Mouse (Mus musculus) lung, embryonic 14.5 days (tissue): ENCODE measurements at regions not wholly inside any gene's neighbourhood (a gene's known extent, or its start where the extent isn't known, plus 50 kb on each side); places are given as distances from the start of the nearest gene placed in this dataset.

Experiments used
- ATAC-seq: fragments of 200-750 bp; cut with Nextera tagmentation; 2 replicates; pipeline ENCODE4 v1.8.0; 2017; ENCODE audit warnings: mild to moderate bottlenecking, moderate TSS enrichment, moderate library complexity; ENCODE audit not compliant: insufficient read depth
- DNase-seq: peaks from one replicate; pipeline ENCODE4 v3.0.0-alpha.2; 2015
- H3K27ac ChIP-seq: fragments of 300-500 bp; sonication (generic); 2 replicates; pipeline ENCODE4 v1.5.1; 2014; ENCODE audit warnings: low read depth, mild to moderate bottlenecking, moderate library complexity
- H3K27me3 ChIP-seq: fragments of 300-500 bp; sonication (generic); 2 replicates; pipeline ENCODE4 v1.6.1; 2014; ENCODE audit warnings: low read length, control low read depth; ENCODE audit not compliant: insufficient read depth
- H3K36me3 ChIP-seq: fragments of 300-500 bp; sonication (generic); 2 replicates; pipeline ENCODE4 v1.6.1; 2014; ENCODE audit warnings: control low read depth; ENCODE audit not compliant: insufficient read depth
- H3K4me1 ChIP-seq: fragments of 300-500 bp; sonication (generic); 2 replicates; pipeline ENCODE4 v1.6.1; 2014; ENCODE audit warnings: antibody characterized with exemption, control low read depth; ENCODE audit not compliant: insufficient read depth
- H3K4me2 ChIP-seq: fragments of 300-500 bp; sonication (generic); 2 replicates; pipeline ENCODE4 v1.6.1; 2014; ENCODE audit warnings: mild to moderate bottlenecking
- H3K4me3 ChIP-seq: fragments of 300-500 bp; sonication (generic); 2 replicates; pipeline ENCODE4 v1.5.1; 2014; ENCODE audit warnings: low read depth, low read length
- H3K9ac ChIP-seq: fragments of 300-500 bp; sonication (generic); 2 replicates; pipeline ENCODE4 v1.6.1; 2014
- H3K9me3 ChIP-seq: fragments of 300-500 bp; sonication (generic); 2 replicates; pipeline ENCODE4 v1.6.1; 2016; ENCODE audit warnings: low read depth, low read length, control low read depth
- CTCF ChIP-seq: IDR thresholded peaks from 2 replicates; pipeline ENCODE4 v1.5.1; 2016; ENCODE audit warnings: antibody characterized with exemption, low read depth
- WGBS: fragments of 180-500 bp; shearing (Covaris S2); extraction: QIAGEN DNeasy Blood & Tissue Kit; methylation state at CpG from one replicate; pipeline ENCODE4 v1.1.7; 2014; 5-methylcytosine and 5-hydroxymethylcytosine counted together

DNA sequence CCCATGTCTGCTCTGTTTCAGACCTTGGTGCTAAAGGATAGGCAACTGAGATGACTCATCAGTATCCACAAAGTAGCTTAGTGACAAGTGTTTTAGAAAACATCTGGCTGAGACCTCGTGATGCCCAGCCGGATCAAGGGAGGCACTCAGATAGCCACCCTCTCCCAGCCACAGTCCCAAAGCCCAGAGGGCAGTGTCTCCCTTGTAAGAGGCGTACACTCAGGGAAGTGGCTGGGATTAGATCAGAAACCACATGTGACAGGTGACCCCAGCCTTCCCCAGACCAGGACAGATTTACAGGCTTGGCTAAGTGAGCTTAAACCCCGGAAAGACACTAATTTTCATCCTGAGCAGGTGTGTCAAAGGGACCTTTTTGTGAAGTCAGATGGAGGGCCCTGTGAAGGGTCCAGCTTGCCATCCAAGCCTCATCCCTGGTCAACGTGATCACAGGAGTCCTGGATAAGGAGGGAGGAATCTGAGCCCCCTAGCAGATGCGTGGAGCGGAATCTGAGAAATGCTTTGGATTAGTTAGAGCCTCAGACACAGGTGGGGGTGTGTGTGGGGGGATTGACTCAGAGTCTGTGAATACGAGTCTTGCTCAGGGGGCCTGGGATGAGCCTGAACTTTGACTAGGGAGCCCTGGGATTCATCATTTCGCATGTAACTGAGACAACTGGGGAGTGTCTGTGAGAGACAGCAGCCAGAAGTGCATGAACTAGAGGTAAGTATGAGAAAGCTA, 711.4 kb downstream of the Vrk1 start:
- Histone ChIP-seq H3K27me3 (no peaks in the 10 kb centered on the region), H3K4me1 (no peaks in the 10 kb centered on the region), H3K4me3 (no peak overlapping the region), H3K27ac (no peak overlapping the region), H3K36me3 (no peaks in the 10 kb centered on the region), H3K9ac (no peak overlapping the region), H3K9me3 (no peaks in the 10 kb centered on the region), H3K4me2 (no peak overlapping the region)
- no peak for DNase-seq
- TF ChIP-seq CTCF: no peak
- ATAC-seq: no peak
- 53% methylated on average over 9 of the region's 9 CpGs for WGBS

DNA sequence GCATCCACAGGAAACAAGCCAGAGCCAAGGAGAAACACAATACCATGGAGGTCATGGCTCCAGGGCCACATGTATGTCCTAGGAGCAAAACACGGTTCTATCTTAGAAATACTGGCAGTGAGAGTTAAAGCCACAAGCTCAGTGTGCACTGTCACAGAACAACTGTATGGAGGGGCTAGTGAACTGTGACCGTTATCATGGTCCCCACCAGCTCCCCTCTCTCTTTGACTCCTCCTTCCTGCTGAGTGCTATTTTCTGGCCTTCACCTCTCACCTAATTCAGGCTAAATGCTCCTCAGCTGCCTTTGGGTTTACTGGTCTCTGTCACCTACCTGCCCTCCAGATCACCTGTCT, 712.0 kb downstream of the Vrk1 start:
- H3K27me3 ChIP-seq: no peaks in the 10 kb centered on the region
- no peak overlapping the region for H3K4me3 ChIP-seq
- H3K4me2 ChIP-seq: no peak overlapping the region
- no peaks in the 10 kb centered on the region for H3K4me1 ChIP-seq
- H3K9ac ChIP-seq: no peak overlapping the region
- H3K9me3 ChIP-seq: no peaks in the 10 kb centered on the region
- no peak overlapping the region for H3K27ac ChIP-seq
- ATAC-seq (no peak), DNase-seq (no peak)
- no peak for TF ChIP-seq CTCF
- WGBS: 67% methylated on average over 2 of the region's 2 CpGs
- H3K36me3 ChIP-seq: no peaks in the 10 kb centered on the region

DNA sequence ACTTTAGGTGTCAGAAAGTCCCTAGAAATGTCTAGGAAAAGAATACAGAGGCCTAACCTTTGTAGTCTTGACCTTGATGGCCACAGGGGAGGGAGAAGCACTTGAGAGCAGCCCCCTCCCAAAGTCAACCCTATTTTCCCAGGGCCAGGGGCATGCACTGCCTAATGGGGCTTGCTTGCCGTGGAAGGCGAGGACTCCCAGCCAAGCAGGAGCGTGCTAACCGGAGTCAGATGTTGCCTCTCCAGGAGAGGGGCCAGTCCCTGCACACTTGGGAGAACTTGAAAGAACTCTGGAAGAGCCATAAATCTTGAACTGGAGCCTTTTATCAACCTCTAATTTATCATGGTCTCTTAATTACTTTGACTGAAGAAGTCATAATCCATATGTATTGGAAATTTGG, 712.7 kb downstream of the Vrk1 start:
- ATAC-seq (no peak), DNase-seq (no peak)
- H3K9ac ChIP-seq: no peak overlapping the region
- no peak overlapping the region for H3K4me3 ChIP-seq
- H3K36me3 ChIP-seq: no peaks in the 10 kb centered on the region
- whole genome bisulfite sequencing: 72% methylated on average over 4 of the region's 4 CpGs
- TF ChIP-seq CTCF: no peak
- H3K4me1 ChIP-seq: no peaks in the 10 kb centered on the region
- H3K4me2 ChIP-seq: no peak overlapping the region
- no peak overlapping the region for H3K27ac ChIP-seq
- no peaks in the 10 kb centered on the region for H3K9me3 ChIP-seq
- H3K27me3 ChIP-seq: no peaks in the 10 kb centered on the region

DNA sequence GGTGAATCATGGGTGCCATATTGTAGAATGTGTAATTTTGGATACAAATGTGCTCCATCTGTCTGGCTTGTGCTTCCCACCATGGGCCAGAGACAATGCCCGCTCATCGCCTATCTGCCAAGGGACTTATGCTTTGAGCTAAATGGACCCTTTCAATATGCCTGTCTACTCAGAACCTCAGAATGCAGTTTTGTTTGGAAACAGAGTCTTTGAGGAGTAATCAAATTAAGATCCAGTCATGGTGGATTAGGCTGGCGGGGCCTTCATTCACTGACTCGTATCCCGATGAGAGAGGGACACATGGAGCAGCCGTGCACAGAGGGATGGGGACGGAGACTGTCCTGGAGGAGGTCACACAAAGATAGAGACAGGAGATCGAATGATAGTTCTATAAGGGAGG, 716.9 kb downstream of the Vrk1 start:
- H3K9me3 ChIP-seq: no peaks in the 10 kb centered on the region
- DNase-seq: no peak
- no peaks in the 10 kb centered on the region for H3K36me3 ChIP-seq
- H3K4me3 ChIP-seq: no peak overlapping the region
- ATAC-seq: no peak
- no peak overlapping the region for H3K27ac ChIP-seq
- no peak for TF ChIP-seq CTCF
- WGBS: 92% methylated on average over 8 of the region's 8 CpGs
- no peak overlapping the region for H3K4me2 ChIP-seq
- H3K4me1 ChIP-seq: no peaks in the 10 kb centered on the region
- H3K9ac ChIP-seq: no peak overlapping the region
- H3K27me3 ChIP-seq: no peaks in the 10 kb centered on the region

DNA sequence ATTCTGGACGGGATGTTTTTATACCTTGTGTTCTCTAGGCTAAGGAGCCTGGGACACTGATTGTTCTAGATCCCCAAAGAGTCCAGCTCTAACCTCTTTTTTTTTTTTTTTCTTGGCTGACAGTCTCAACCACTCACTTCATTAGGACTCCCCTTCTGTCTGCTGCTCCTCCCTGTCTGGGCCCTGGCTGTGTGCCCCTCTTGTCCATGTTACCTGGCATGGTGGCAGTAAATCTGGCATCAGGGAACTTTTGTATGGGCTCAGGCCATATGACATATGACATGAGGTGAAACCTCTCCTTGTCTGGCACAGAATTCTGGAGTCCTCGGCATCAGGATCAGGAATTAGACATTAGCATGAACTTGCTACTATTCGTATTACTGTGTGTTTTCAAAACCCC, 717.5 kb downstream of the Vrk1 start:
- no peak for ATAC-seq
- WGBS: 87% methylated on average over 3 of the region's 3 CpGs
- TF ChIP-seq CTCF: no peak

DNA sequence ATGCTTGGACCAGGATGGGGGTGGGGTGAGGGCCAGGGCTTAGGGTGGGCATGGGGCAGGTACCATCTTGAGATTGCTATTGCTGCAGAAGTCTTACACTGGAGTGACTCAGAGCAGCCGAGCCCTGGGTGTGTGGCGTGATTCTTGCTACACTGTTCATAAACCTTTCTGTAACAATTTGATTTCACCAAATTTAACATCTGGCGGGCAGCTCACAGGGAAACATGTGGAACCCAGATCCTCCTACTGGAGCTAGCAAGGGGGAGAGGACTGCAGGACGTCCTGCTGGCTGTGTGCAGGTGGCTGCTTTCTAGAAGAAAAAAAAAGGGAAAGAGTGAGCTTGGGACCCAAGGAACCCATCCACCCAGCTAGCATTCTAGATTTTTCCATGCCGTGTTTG, 719.7 kb downstream of the Vrk1 start:
- no peak for TF ChIP-seq CTCF
- no peak for ATAC-seq
- no peak for DNase-seq
- Histone ChIP-seq H3K27ac (no peak overlapping the region), H3K4me1 (no peaks in the 10 kb centered on the region), H3K4me2 (no peak overlapping the region), H3K9ac (no peak overlapping the region), H3K36me3 (no peaks in the 10 kb centered on the region), H3K4me3 (no peak overlapping the region), H3K27me3 (no peaks in the 10 kb centered on the region), H3K9me3 (no peaks in the 10 kb centered on the region)
- WGBS: 77% methylated on average over 5 of the region's 5 CpGs

More for the DNA sequence above, 717.5 kb downstream of the Vrk1 start:
- H3K27ac ChIP-seq: no peak overlapping the region
- no peak overlapping the region for H3K4me2 ChIP-seq
- DNase-seq: no peak
- no peak overlapping the region for H3K4me3 ChIP-seq
- no peaks in the 10 kb centered on the region for H3K27me3 ChIP-seq
- H3K36me3 ChIP-seq: no peaks in the 10 kb centered on the region
- no peak overlapping the region for H3K9ac ChIP-seq
- no peaks in the 10 kb centered on the region for H3K9me3 ChIP-seq
- no peaks in the 10 kb centered on the region for H3K4me1 ChIP-seq

DNA sequence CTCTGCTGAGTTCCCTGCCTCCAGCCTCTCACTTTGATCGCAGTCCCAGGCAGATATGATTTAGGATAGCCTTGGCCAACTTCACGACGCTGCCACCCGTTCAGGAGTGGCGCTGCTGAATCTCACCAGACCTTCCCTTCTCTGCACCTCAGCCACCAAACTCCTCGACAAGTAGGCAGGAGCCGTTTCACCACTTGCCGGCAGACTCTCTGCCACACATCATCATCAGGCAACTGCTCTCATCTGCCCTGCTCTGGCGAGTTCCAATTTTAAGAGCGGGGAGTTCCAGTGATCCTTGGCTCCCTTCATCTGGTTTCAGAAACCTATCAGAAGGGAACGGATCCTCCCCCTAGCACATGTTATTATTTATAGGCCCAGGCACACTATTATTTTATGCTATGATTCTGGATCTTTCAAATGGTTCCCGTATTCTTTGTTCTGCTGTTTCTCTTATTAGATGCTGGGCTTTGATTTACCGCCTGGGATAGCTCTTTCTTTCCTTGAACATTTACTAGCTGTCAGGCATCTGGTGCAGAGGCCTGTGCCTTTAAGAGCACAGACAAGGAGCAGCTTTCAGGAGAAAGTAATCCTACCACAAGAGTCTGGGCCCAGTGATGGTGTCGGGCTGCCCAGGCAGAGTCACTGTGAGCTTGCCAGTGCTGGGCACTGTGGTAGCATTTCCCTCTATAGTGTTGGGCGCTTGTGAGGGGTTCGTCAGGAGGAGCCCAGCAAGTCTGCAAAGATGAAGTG, 722.3 kb downstream of the Vrk1 start:
- Histone ChIP-seq H3K9me3 (no peaks in the 10 kb centered on the region), H3K4me3 (no peak overlapping the region), H3K36me3 (no peaks in the 10 kb centered on the region), H3K27me3 (no peaks in the 10 kb centered on the region), H3K27ac (no peak overlapping the region), H3K9ac (no peak overlapping the region), H3K4me2 (no peak overlapping the region), H3K4me1 (no peaks in the 10 kb centered on the region)
- ATAC-seq: no peak
- no peak for TF ChIP-seq CTCF
- no peak for DNase-seq
- 64% methylated on average over 16 of the region's 16 CpGs for WGBS
